Mouse (Mus musculus): Measurements from ENCODE around the gene Btd.

DNA sequence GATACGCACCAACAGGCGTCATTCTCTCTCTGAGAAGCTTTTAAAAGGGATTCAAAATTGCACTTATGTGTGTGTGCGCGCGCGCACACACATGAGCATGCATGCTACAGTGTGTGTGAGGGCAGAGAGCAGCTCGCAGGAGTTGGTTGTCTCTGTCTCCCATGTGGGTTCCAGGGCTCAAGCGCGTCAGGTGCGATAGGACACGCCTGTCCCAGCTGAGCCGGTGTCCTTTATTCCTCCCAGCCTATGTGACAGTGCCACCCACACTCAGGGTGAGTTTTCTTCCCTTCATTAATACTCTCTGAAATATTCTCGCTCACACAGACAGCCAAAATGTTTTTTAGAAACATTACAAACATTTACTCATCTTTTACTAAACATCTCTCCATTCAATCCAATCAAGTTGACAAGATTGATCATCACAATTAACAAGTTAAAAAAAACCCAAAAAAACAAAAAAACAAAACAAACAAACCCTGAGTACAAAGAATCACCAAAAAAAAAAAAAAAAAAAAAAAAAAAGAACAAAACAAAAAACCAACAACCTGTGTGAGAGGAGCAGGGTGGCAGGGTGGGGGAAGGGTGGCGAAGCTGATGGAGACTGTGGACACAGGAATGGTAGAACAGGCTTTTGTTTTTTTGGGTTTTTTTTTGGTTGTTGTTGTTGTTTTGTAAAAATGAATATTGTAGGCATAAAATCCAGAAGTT is 38.8 kb upstream of the Btd start:
- TF ChIP-seq CTCF (IDR thresholded peaks at IDR 0.05; ENCODE audit: low read depth, low read length) = no peak
- no peak for TF ChIP-seq POLR2A (IDR thresholded peaks at IDR 0.05; ENCODE audit: extremely low read depth, insufficient read depth, low read length)
